Mouse (Mus musculus): Measurements from ENCODE around the gene Fcgr1.
A peak's percentile ranks its signal among the peaks of the same experiment; 100 is the strongest.
"Not testable (repeated sequence)": the region's sequence is repeated elsewhere in the genome, so short reads cannot be mapped to it uniquely, and the experiment has no call there.

The Fcgr1 gene

DNA sequence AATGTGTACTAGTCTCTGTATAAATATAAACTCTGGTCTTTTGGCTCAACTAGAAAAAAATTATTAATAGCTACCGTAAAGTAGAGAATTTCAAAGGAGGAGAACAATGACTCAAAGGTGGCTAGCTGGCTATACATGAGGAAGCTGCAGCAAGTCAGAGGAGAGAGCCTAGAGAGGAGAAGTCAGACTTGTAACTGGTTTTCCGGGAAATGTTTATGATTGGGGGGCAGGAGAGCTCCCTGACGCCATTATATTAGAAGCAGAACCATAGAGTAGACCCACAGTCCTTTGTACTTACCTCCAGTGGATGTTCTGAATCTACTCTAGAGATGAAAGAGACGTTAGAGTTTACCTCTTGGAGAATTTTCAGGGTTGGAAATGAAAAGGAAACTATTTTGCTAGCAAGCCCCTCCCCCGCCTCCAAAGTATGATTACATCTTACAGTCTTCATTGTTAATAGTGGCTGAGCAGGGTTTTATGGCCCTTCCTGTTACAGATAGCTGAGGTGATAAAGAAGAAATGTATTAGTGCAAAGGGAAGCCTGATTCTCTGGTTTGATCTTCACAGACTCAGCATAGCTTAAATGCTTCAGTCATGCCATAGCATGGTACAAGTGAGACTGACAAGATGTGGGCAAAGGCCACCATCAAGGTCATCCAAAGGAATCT, 37.7 kb downstream of the Fcgr1 start:
- no peak for DNase-seq (ENCODE audit: low read depth, low spot score)
- no peaks in the 10 kb centered on the region for H3K27me3 ChIP-seq (ENCODE audit: control insufficient read depth, insufficient read depth, low read length, poor library complexity, severe bottlenecking)

GRCm38 (mm10) chr3:96254683-96255355, 39.0 kb downstream of the Fcgr1 start:
- Histone ChIP-seq H3K36me3 (ENCODE audit: control insufficient read depth, insufficient read depth, low read length, poor library complexity, severe bottlenecking) (no peaks in the 10 kb centered on the region), H3K27me3 (ENCODE audit: control insufficient read depth, insufficient read depth, low read length, poor library complexity, severe bottlenecking) (no peaks in the 10 kb centered on the region)
- DNase-seq (ENCODE audit: low read depth, low spot score), result no peak

More for the DNA sequence above, 37.7 kb downstream of the Fcgr1 start:
- H3K36me3 ChIP-seq (ENCODE audit: control insufficient read depth, insufficient read depth, low read length, poor library complexity, severe bottlenecking), result no peaks in the 10 kb centered on the region

- peak; percentile 56 for DNase-seq (ENCODE audit: low read depth, low spot score)
- Histone ChIP-seq H3K27me3 (ENCODE audit: control insufficient read depth, insufficient read depth, low read length, poor library complexity, severe bottlenecking) (no peaks in the 10 kb centered on the region), H3K36me3 (ENCODE audit: control insufficient read depth, insufficient read depth, low read length, poor library complexity, severe bottlenecking) (no peaks in the 10 kb centered on the region)
These were observed 42.0 kb downstream of the Fcgr1 start for GRCm38 (mm10) chr3:96251787-96252186.

- Histone ChIP-seq H3K27me3 (ENCODE audit: control insufficient read depth, insufficient read depth, low read length, poor library complexity, severe bottlenecking) (no peaks in the 10 kb centered on the region), H3K36me3 (ENCODE audit: control insufficient read depth, insufficient read depth, low read length, poor library complexity, severe bottlenecking) (no peaks in the 10 kb centered on the region)
- no peak for DNase-seq (ENCODE audit: low read depth, low spot score)
These were observed 42.9 kb downstream of the Fcgr1 start for GRCm38 (mm10) chr3:96250890-96251289.

DNA sequence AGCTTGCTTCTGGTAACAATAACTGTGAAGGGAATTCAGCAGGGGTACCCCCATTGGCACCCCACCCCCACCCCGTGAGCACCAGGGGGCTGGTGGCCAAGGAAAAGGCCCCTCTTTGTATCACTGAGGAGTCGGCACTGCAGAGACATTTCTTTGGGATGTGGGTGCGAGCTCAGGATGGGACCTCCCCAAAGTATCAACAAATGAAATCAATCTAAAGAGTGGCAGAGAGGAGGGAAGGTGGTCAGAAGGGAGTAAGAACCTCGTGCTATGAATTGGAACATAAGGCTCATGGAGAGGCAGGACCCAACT, 44.8 kb downstream of the Fcgr1 start:
- no peak for DNase-seq (ENCODE audit: low read depth, low spot score)
- H3K27me3 ChIP-seq (ENCODE audit: control insufficient read depth, insufficient read depth, low read length, poor library complexity, severe bottlenecking), result no peaks in the 10 kb centered on the region
- H3K36me3 ChIP-seq (ENCODE audit: control insufficient read depth, insufficient read depth, low read length, poor library complexity, severe bottlenecking), result no peaks in the 10 kb centered on the region

GRCm38 (mm10) chr3:96248141-96249033, 45.4 kb downstream of the Fcgr1 start:
- DNase-seq (ENCODE audit: low read depth, low spot score), result no peak
- H3K36me3 ChIP-seq (ENCODE audit: control insufficient read depth, insufficient read depth, low read length, poor library complexity, severe bottlenecking), result no peaks in the 10 kb centered on the region; the same call in 1 of the 2 replicates
- no peaks in the 10 kb centered on the region for H3K27me3 ChIP-seq (ENCODE audit: control insufficient read depth, insufficient read depth, low read length, poor library complexity, severe bottlenecking)

DNA sequence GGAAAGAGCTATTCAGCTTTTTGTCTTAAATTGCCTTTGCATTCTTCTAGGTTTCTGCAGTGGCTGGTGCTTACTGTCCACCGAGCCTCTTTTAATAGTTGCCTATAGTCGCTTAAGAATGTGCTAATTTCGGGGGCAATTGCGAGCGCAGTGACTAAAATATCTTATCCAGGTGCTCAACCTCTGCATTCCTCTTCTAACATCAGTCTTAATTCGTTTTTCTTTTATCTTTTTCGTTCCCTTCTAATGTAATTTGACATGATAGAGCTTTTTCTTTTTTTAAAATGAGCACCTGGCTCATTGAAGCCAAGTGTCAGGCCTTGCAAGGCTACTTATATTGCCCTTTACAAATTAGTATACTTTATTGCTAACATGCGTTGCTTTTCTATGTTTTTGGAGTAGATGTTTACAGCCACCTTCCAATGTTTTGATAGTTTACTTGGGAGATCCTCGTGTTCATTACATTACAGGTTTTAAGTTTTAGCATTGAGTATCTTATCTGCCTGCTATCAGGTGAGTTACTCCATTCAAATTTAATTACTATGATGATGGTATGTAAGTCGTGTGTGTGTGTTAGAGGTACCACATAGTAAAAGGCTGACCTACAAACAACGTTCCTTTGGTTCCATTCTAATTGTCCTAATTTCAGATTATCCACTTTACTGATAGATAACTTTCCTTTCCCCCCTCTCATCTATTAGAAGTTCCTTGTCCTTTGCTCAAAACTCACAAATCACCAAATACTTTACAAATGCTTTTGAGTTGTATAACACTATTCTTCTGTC, 46.2 kb downstream of the Fcgr1 start:
- H3K36me3 ChIP-seq (ENCODE audit: control insufficient read depth, insufficient read depth, low read length, poor library complexity, severe bottlenecking), result no peaks in the 10 kb centered on the region; the same call in 1 of the 2 replicates
- DNase-seq (ENCODE audit: low read depth, low spot score), result no peak
- no peaks in the 10 kb centered on the region for H3K27me3 ChIP-seq (ENCODE audit: control insufficient read depth, insufficient read depth, low read length, poor library complexity, severe bottlenecking)

DNA sequence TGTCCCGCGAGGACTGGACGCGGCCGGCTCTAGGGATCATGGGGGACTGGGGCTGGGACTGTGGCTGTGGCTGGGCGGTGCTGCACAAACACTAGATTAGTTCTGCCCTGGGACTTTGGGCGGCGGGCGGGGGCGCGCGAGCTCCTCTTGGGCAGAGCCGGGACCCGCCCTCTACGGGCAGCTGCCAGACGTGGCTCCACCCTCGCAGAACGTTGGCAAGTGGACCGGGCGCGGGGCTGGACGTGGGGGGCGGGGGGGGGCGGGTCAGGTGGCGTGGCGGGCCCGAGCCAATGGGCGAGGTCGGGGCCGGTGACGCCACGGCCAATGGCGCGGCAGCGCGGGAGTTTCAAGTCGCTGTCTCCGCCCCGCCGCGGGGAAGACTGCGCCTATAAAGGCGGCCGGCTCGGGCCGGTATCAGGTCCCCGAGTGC, 47.3 kb downstream of the Fcgr1 start, which contains the start of gene Hist2h3c1:
Gene Hist2h3c1 (plus strand): TSS at position 259 of the 430 bp plus-strand sequence.
- not testable (repeated sequence) for H3K36me3 ChIP-seq (ENCODE audit: control insufficient read depth, insufficient read depth, low read length, poor library complexity, severe bottlenecking); H3K27me3 ChIP-seq (ENCODE audit: control insufficient read depth, insufficient read depth, low read length, poor library complexity, severe bottlenecking); DNase-seq (ENCODE audit: low read depth, low spot score)

DNA sequence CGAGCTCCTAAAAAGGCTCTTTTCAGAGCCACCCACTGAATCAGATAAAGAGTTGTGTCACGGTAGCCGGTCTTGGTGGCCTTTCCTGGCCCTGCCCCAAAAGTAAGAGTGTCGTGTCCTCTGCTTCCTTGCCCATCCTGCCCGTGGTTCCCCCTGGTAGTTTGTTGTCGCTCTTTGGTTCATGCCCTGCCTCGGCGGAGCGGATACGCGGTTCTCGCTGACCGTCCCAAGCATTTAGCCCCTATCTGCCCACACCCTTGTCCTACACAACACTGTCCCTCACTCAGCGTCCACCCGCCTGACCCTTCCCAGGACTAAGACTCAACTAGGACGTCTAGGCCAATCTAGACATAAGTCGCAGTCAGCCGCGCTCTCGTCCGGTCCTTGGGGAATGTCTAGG, 47.8 kb downstream of the Fcgr1 start:
- H3K27me3 ChIP-seq (ENCODE audit: control insufficient read depth, insufficient read depth, low read length, poor library complexity, severe bottlenecking); DNase-seq (ENCODE audit: low read depth, low spot score); H3K36me3 ChIP-seq (ENCODE audit: control insufficient read depth, insufficient read depth, low read length, poor library complexity, severe bottlenecking): not testable (repeated sequence)

- not testable (repeated sequence) for H3K36me3 ChIP-seq (ENCODE audit: control insufficient read depth, insufficient read depth, low read length, poor library complexity, severe bottlenecking); H3K27me3 ChIP-seq (ENCODE audit: control insufficient read depth, insufficient read depth, low read length, poor library complexity, severe bottlenecking)
- peak; percentile 86 for DNase-seq (ENCODE audit: low read depth, low spot score)
These were observed 48.5 kb downstream of the Fcgr1 start, which contains the start of gene Hist2h2aa1 for GRCm38 (mm10) chr3:96245003-96245886. Gene Hist2h2aa1 (plus strand): TSS chr3:96245497.

DNA sequence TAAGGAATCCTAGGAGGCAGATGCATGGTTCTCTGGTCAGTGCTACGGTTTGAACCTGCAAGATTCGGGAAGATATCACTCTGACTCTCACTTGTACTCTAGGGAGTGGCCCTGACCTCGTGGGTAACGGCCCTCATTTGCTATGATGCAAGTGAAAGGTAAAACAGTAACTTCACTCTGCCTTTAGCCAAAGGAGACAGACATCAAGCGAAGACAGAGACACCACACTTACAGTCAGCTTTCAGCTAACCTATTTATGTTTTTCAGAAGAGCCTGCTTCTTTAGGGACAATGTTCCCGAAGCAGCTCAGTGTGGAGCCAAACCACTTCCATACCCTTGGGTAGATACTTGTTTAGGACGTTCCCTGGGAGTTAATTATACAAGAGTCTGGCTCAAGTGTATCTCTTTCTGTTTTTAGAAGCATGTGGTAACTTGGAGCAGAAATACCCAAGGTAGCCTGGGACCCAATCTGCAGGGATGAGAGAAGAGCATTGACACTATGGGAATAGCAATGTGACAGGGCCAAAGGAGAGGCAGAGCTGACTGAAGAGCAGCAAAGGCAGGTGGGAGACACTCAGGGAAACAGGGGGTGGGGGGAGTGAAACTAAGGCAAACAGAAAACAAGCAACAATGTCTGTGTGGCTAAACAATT, 49.7 kb downstream of the Fcgr1 start:
- no peaks in the 10 kb centered on the region for H3K27me3 ChIP-seq (ENCODE audit: control insufficient read depth, insufficient read depth, low read length, poor library complexity, severe bottlenecking)
- DNase-seq (ENCODE audit: low read depth, low spot score), result no peak
- H3K36me3 ChIP-seq (ENCODE audit: control insufficient read depth, insufficient read depth, low read length, poor library complexity, severe bottlenecking), result no peaks in the 10 kb centered on the region; the same call in 1 of the 2 replicates

GRCm38 (mm10) chr3:96240799-96241197, 53.0 kb downstream of the Fcgr1 start:
- no peak for DNase-seq (ENCODE audit: low read depth, low spot score)
- no peaks in the 10 kb centered on the region; the same call in 1 of the 2 replicates for H3K36me3 ChIP-seq (ENCODE audit: control insufficient read depth, insufficient read depth, low read length, poor library complexity, severe bottlenecking)
- no peaks in the 10 kb centered on the region for H3K27me3 ChIP-seq (ENCODE audit: control insufficient read depth, insufficient read depth, low read length, poor library complexity, severe bottlenecking)

Measured in splenic B cell, adult 2 months (primary cell).